Mouse (Mus musculus): ENCODE measurements around the gene Hrg. TPM values are rescaled to one million over a fixed set of nuclear protein-coding genes. Genes with fewer than 3 reads are reported as not detected.
"Not testable (repeated sequence)": the region's sequence is repeated elsewhere in the genome, so short reads cannot be mapped to it uniquely, and the experiment has no call there.

Gene Hrg
- polyA plus RNA-seq, 1 experiment from 2014 or later: not detected

DNA sequence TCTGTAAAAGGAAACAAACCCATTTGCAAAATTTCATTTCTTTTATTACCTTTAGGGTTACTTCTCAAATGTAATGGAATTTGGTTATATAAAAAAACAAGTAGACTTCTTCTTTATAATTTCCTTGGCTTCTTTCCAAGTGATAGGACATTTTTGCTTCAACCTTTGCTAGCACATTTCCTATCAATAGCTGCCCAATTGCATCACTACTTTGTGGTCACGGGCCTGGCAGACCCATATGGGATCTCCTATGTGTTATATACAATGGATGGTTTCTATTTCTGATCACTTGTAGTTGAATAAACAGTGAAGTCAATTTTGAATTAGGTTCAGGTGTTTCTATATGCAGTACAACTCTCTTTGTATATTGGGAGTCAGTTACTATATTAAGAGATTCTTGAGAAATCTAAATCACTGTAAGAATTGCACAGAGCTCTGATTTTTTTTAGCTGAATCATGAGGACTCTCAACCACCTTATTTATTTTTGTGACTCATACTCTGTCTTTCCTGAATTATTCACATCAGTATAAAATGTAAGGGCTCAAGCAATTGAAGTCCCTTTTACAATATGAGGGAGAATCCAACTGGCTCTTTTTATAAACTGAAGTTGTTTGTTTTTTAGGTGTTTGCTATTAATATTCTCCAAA, 16.6 kb downstream of the Hrg start:
- no peaks in the 10 kb centered on the region for H3K27me3 ChIP-seq
- ATAC-seq (ENCODE audit: insufficient number of reproducible peaks, insufficient read depth, low FRiP score, low TSS enrichment, low read depth): no peak
- no peak overlapping the region for H3K27ac ChIP-seq
- H3K9me3 ChIP-seq: no peaks in the 10 kb centered on the region
- 61% methylated on average over 1 of the region's 1 CpGs for WGBS
- H3K4me1 ChIP-seq: no peaks in the 10 kb centered on the region
- H3K36me3 ChIP-seq: no peaks in the 10 kb centered on the region
- no peak overlapping the region for H3K9ac ChIP-seq
- no peak overlapping the region for H3K4me3 ChIP-seq
- no peak overlapping the region for H3K4me2 ChIP-seq

DNA sequence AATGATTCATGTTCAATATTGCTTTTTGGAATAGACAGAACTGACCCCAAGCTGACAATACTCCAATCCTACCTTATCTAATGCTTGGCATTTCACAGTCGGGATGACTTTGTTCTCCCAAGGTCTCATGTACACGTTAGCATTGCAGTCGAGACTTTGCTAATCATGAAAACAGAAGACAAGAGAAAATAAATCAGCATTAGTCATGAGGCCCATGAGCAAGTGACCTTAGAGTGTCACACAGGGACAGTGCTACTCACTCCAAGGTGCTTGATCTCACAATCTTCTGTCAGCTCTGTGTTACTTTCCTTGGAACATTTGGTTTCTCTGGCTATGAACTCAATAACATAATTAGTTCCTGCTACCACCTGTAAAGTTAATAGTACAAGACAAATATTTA, 46.1 kb downstream of the Hrg start:
- not testable (repeated sequence) for H3K36me3 ChIP-seq; H3K4me3 ChIP-seq; H3K27me3 ChIP-seq; H3K9ac ChIP-seq; H3K27ac ChIP-seq; ATAC-seq (ENCODE audit: insufficient number of reproducible peaks, insufficient read depth, low FRiP score, low TSS enrichment, low read depth); H3K4me1 ChIP-seq; H3K9me3 ChIP-seq; H3K4me2 ChIP-seq
- WGBS: 86% methylated on average over 3 of the region's 3 CpGs

Other genes with a start within 250 kb of the Hrg start
- gene Crygs, start 139.5 kb upstream of the Hrg start, polyA plus RNA-seq (2015; fragmentation: Nextera tagmentation; extraction: Ambion mirVana): not detected in 2 replicates
- 30.4 and 33.5 TPM in 2 replicates for gene Tbccd1, start 93.4 kb upstream of the Hrg start, polyA plus RNA-seq (2015; fragmentation: Nextera tagmentation; extraction: Ambion mirVana)
- 102 and 104 TPM in 2 replicates for gene Dnajb11, start 93.2 kb upstream of the Hrg start, polyA plus RNA-seq (2015; fragmentation: Nextera tagmentation; extraction: Ambion mirVana)
- gene Ahsg, start 59.8 kb upstream of the Hrg start, polyA plus RNA-seq (2015; fragmentation: Nextera tagmentation; extraction: Ambion mirVana): 34.8 TPM in 1 of 2 replicates, not detected in the other
- gene Fetub, start 32.7 kb upstream of the Hrg start, polyA plus RNA-seq (2015; fragmentation: Nextera tagmentation; extraction: Ambion mirVana): 0.51 and 1.2 TPM in 2 replicates
- gene Kng2, start 78.4 kb downstream of the Hrg start, polyA plus RNA-seq (2015; fragmentation: Nextera tagmentation; extraction: Ambion mirVana): 0.13 and 1.9 TPM in 2 replicates
- gene Kng1, start 106.8 kb downstream of the Hrg start, polyA plus RNA-seq (2015; fragmentation: Nextera tagmentation; extraction: Ambion mirVana): 10.7 TPM in 1 of 2 replicates, not detected in the other
- 255 and 283 TPM in 2 replicates for gene Eif4a2, start 156.4 kb downstream of the Hrg start, polyA plus RNA-seq (2015; fragmentation: Nextera tagmentation; extraction: Ambion mirVana)
- 107 and 125 TPM in 2 replicates for gene Rfc4, start 176.7 kb downstream of the Hrg start, polyA plus RNA-seq (2015; fragmentation: Nextera tagmentation; extraction: Ambion mirVana)
- not detected in 2 replicates for gene Adipoq, start 195.5 kb downstream of the Hrg start, polyA plus RNA-seq (2015; fragmentation: Nextera tagmentation; extraction: Ambion mirVana)